Mouse (Mus musculus): ENCODE results near the gene Tnfaip2.

Tnfaip2 gene

GRCm38 (mm10) chr12:111471721-111472120 lies 29.5 kb downstream of the Tnfaip2 start:
- no peak for DNase-seq (ENCODE audit: low spot score in 2 of 2)

- no peak for DNase-seq (ENCODE audit: low spot score in 2 of 2)
These were observed 30.6 kb downstream of the Tnfaip2 start for GRCm38 (mm10) chr12:111472886-111473285.

- no peak for DNase-seq (ENCODE audit: low spot score in 2 of 2)
These were observed 32.1 kb downstream of the Tnfaip2 start for GRCm38 (mm10) chr12:111474384-111474783.

- no peak for DNase-seq (ENCODE audit: low spot score in 2 of 2)
These were observed 32.8 kb downstream of the Tnfaip2 start for GRCm38 (mm10) chr12:111474893-111475643.

GRCm38 (mm10) chr12:111478924-111479323 lies 36.7 kb downstream of the Tnfaip2 start:
- no peak for DNase-seq (ENCODE audit: low spot score in 2 of 2)

- no peak for DNase-seq (ENCODE audit: low spot score in 2 of 2)
These were observed 37.6 kb downstream of the Tnfaip2 start for GRCm38 (mm10) chr12:111479917-111480316.

- DNase-seq (ENCODE audit: low spot score in 2 of 2) = no peak
These were observed 42.9 kb downstream of the Tnfaip2 start for GRCm38 (mm10) chr12:111485046-111485651.

GRCm38 (mm10) chr12:111485652-111486306 lies 43.5 kb downstream of the Tnfaip2 start, which contains the start of gene Gm266:
Gene Gm266, minus strand, starts transcription at chr12:111485823.
- DNase-seq (ENCODE audit: low spot score in 2 of 2) = no peak

GRCm38 (mm10) chr12:111486455-111486854 lies 44.2 kb downstream of the Tnfaip2 start:
- DNase-seq (ENCODE audit: low spot score in 2 of 2) = no peak

GRCm38 (mm10) chr12:111489261-111489865 lies 47.1 kb downstream of the Tnfaip2 start:
- no peak for DNase-seq (ENCODE audit: low spot score in 2 of 2)

- no peak for DNase-seq (ENCODE audit: low spot score in 2 of 2)
These were observed 52.7 kb downstream of the Tnfaip2 start for GRCm38 (mm10) chr12:111494931-111495330.

GRCm38 (mm10) chr12:111497076-111497475 lies 54.8 kb downstream of the Tnfaip2 start:
- DNase-seq (ENCODE audit: low spot score in 2 of 2) = no peak

- DNase-seq (ENCODE audit: low spot score in 2 of 2) = no peak
These were observed 57.3 kb downstream of the Tnfaip2 start for GRCm38 (mm10) chr12:111499617-111500016.

GRCm38 (mm10) chr12:111500725-111501124 lies 58.5 kb downstream of the Tnfaip2 start:
- no peak for DNase-seq (ENCODE audit: low spot score in 2 of 2)

- DNase-seq (ENCODE audit: low spot score in 2 of 2) = no peak
These were observed 60.8 kb downstream of the Tnfaip2 start for GRCm38 (mm10) chr12:111503063-111503567.

GRCm38 (mm10) chr12:111503571-111503970 lies 61.3 kb downstream of the Tnfaip2 start:
- no peak for DNase-seq (ENCODE audit: low spot score in 2 of 2)
